Mouse (Mus musculus): Measurements from ENCODE around the gene Gipr.

Gene Gipr

DNA sequence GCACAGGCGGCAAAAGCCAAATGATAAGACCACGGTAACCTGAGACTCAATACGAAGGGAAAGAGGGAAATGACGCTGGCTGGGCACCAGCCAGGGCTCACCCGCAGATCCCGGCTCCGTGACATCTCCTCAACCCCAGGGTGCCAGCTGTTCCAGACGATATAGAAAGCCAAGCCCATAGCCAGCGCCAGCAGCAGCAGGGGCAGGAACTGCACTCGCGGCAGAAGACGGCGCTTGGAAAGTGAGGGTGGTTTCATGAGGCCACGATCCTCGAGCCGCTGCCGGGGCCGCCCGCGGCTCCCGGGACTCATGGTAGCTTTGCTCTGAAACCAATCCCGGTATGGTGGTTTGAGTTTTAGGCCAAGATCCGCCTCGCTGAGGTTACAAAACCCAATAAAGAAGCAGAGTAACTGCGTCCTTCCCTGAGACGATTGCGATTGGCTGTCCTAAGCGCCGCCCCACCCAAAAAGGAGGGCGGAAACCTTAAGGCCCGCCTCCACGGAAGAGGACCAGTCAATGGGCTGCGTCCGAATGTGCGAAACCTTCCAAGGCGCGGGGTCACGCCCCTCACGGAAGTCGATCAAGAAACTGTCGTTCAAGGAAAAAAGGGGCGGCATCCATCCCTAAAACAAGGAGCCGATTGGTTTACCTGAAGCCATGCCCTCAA is 16.9 kb downstream of the Gipr start, which contains the start of gene Qpctl:
Gene Qpctl (minus strand): TSS at position 417 of the 667 bp plus-strand sequence.
- peak; percentile 100 for DNase-seq (ENCODE audit: low read depth)

DNA sequence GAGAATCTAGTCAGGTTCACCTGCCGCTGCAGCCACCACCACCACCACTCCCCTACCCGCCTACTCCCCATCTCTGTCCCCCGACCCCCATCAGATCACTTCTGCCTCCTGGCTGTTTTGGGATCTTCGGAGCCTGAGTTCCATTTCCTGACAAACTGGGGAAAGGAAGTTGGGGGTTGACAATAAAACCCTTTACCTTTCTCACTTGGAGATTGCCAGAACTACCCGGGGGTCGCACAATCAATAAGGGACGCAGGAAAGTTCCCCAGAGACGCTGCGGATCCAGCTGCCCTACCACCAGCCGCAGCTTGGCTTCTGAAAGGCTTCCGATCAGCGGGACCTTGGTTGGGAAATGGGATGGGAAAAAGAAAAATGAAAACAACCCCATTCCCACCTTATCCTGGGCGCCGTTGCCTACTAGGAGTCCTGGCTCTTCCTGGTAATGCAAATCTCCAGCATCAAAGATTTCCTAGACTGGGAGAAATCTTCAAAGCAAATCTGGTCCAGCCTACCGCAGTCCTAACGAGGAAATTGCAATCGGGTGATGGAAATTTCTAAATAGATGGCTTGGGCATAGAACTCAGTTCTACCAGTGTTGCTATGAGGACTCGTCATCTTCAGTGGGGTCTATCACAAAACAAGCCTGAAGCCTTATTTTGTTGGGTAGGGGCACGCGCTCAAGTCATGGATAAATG is 17.6 kb downstream of the Gipr start:
- no peak for DNase-seq (ENCODE audit: low read depth)

DNA sequence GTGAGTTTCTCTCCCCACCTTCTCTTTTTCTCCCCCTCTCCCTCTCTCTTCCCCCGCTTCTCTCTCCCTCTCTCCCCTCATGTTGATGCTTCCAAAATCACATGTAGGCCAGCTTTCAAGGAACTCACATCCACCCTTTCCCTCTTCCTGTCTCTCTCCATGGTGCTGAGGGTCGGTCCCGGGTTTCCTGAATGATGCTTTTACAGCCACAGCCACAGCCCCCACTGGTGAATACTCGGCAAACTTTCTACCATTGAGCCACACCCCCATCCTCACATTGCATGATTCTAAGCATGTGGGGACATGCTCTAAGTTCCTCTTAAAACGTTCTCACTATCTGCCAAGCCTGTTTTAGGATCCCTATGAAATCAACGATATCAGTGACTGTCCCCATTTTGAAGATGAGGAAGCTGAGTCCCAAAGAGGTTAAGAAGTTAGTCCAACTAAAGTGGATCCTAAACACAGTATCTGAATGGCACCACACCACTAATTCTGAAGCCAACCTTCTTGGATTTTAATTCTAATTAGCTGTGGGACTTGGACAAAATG is 18.4 kb downstream of the Gipr start:
- DNase-seq (ENCODE audit: low read depth), result no peak

DNA sequence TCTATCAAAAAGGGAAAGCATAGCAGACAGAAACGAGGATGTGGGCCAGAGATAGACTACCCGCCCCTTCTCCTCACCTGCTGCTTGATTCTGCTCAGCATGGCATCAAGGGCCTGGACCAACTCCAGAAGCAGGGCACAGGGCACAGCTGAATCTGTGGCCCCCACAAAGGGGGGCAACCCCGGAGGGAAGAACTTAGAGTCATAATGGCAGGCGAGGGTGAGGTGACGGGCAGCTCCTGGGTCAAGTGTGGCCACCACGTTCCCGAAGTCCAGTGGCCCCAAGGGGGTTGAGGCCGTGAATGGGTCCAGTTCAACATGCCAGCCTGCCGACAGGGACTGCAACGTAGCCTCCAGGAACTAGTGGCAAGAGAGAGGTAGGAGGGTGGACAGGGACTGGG is 19.1 kb downstream of the Gipr start:
- DNase-seq (ENCODE audit: low read depth), result no peak

DNA sequence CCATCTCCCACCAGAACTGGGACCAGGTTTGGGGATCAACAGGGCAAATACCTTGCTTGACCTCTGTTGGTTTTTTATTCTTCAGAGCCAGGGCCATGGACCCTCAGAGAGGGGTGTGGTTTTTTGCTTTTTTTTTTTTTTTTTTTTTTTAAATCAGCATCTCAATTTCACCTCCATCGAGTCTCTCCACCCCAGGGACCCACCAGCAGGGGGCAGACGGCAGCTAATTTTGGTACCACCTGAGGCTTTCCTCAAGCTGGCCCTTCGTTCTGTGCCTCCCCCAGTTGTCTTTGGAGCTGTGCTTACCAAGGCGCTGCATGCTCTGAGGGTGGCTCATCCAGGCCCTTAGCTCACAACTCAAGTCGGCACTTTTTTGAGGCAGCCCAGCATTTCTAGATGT is 28.5 kb downstream of the Gipr start:
- peak; percentile 58 for DNase-seq (ENCODE audit: low read depth)

DNA sequence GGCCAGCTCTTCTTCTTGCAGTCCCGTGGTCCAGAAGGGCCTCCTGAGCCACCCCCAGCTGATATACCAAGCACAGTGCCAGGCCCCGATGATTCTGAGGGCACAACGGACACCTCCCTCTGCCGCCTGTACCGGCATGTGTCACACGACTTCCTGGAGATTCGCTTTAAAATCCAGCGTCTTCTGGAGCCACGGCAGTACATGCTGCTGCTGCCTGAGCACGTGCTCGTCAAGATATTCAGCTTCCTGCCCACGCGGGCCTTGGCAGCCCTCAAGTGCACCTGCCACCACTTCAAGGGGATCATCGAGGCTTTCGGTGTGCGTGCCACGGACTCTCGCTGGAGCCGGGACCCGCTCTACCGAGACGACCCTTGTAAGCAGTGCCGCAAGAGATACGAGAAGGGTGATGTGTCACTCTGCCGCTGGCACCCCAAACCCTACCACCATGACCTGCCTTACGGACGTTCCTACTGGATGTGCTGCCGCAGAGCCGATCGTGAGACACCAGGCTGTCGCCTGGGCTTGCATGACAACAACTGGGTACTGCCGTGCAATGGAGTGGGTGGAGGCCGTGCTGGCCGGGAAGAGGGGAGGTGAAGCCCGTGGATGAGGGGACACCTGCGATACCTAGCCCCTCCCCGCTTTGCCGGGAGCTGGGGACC is 29.1 kb downstream of the Gipr start:
- DNase-seq (ENCODE audit: low read depth), result no peak

DNA sequence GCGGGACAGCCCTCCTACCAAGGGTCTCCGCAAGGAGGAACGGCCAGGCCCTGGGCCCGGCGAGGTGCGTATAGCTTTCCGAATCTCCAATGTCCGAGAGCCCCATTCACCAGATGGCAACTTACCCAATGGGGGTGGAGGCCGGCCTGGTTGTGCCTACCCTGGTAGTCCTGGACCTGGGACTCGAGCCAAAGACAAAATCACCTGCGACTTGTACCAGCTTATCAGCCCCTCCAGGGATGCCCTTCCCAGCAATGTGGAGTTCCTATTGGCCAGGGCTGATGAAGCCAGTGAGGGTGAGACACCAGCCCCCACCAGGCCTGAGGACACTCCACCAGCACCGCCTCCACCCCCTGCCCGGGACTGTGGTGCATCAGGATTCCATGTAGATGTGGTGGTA is 29.8 kb downstream of the Gipr start:
- DNase-seq (ENCODE audit: low read depth), result no peak

DNA sequence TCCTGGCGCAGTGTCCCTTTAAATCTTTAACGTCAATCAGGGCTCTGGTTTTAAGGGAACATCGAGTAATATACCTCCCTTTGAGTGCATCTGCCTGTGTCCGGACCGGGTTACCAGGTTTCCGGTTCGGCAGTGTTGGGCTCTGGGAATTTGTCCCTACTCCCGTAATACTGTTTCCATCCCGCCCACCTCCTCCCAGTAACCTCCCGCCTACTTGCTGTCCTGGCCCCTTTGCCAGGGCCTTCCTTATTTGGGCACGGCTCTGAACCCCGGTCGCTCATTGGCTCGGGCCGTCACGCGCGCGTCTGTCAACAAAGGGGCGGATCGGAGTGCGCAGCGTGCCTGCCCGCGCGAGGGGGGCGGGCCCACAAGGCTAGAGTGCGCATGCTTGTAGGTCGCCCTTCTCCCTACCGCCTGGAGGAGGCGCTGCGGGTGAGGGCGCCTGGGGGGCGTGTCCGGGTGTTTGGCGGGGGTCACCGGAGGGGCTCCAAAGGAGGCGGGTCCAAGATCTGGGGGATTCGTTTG is 34.5 kb downstream of the Gipr start:
- DNase-seq (ENCODE audit: low read depth), result peak; percentile 98

DNA sequence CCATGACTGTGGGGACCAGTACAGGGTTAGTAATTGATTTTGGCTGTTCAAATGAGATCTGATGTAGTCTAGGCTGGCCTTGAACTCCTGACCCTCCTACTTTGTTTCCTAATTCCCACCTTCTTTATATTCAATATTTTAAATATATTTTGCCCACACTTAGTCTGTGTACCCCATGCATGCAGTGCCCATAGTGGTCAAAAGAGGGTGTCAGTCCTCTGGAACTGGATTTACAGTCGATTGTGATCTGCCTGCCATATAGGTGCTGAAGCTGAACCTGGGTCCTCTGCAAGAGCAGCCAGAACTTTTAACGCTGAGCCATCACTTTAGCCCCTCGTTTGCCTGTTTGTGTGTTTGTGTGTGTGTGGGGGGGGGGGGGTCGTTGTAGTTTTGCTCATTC is 35.3 kb downstream of the Gipr start:
- DNase-seq (ENCODE audit: low read depth), result peak; percentile 57

DNA sequence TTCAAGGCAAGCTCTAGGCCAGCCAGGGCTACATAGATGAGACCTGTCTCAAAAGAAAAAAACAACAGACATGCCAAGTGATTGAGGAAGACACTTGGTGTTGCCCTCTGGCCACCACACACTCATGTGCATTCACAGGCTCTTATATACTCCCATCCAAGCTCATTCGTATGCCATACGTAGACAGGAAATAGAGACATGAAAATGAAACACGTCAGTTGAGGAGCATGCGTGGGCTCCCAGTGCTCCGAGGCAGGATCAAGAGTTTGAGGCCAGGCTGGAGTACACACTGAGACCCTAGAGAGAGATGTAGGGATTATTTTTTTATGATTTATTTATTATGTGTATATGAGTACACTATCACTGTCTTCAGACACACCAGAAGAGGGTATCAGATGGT is 36.5 kb downstream of the Gipr start:
- no peak for DNase-seq (ENCODE audit: low read depth)

DNA sequence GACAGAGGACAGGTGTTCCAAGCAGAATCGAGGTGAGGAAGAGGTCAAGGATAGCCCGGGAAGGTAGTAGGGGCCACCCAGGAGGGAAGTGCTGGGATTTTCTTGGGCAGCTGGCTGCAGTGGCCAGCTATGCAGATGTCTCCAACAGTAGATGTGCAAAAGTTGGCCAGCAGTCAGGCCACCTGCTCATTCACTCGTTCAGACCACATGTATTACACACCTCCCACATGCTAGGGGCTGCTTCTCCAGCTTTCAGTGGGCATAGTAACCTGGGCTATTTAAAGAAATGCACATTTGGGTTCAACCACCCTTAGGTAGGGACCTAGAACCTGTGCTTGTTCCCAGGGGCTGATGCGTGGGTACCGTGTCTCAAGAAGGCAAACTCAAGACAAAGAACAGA is 38.2 kb downstream of the Gipr start:
- no peak for DNase-seq (ENCODE audit: low read depth)

DNA sequence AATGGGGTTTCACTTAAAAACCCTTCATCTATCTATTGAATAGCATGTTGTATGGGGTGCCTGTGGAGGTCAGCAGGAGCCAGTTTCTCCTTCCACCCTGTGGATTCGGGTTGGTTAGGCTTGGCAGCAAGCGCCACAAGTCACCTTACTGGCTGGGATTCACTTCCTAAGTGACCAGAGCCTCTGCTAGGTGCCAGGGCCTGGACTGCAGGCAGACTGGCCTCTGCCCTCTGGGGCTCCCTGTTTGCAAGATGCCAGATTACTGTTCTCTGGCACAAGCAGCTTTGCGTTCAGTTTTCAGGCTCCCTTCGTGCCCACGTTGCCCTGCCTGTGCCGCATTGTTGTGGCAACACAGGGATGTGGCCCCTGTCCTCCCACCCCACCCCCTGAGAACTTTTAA is 41.2 kb downstream of the Gipr start:
- DNase-seq (ENCODE audit: low read depth), result no peak

DNA sequence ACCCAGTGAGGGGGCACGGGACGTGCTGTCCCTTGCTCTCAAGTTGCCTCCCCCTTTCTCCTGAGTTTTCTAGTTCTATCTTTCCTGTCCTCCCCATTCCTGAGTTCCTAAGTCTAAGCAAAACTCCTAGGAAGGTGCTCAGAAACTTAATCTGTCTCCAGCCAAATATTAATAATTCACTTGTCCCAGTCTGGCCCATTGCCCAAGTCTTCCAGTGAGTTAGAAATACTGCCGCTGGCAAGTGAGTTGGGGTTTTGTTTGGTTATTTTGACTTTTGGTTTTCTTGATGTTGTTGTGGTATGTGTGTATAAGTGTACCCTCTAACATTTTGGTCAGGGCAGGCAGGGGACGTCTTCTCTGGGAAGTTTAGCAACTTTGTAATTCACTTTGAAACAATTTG is 44.2 kb downstream of the Gipr start:
- DNase-seq (ENCODE audit: low read depth), result no peak

DNA sequence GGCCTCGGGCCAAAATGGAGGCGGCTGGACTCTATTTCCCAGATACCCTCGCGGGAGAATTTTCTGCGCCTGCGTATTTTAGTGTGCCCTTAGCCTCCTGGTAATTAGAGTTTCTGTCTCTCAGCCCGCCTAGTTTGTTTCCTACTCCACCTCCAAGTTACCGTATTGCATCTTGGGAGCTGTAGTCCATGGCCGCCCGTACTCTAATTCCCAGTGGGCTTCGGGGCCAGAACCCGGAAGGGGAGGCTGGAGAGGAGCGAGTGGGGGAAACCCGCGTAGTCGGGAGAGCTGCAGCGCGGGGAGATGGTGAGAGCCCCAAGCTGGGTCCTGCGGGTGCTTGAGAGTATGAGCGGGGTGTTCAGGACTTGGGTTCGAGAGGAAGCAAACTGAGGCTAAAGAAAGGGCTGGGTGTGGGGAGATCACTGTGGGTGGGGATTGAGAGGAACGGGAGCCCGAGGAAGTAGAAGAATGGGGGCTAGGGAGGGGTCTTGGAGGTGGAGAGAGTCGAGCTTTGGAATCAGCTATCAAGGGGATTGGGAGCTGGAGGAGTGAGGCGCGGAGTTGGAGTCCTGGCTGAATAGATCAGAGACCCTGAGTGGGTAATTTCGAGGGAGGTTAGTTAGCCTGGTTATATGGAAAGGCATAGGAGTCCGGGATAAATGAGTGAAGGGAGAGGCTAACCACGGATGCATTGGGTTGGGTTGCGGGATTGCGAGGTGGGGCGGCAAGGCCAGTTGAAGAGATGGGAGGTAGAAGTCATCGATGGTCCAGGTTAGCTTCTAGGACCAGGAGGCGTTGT is 46.1 kb downstream of the Gipr start, which contains the start of gene Fbxo46:
Gene Fbxo46 (plus strand): TSS at position 229 of the 799 bp plus-strand sequence.
- DNase-seq (ENCODE audit: low read depth), result peak; percentile 98

DNA sequence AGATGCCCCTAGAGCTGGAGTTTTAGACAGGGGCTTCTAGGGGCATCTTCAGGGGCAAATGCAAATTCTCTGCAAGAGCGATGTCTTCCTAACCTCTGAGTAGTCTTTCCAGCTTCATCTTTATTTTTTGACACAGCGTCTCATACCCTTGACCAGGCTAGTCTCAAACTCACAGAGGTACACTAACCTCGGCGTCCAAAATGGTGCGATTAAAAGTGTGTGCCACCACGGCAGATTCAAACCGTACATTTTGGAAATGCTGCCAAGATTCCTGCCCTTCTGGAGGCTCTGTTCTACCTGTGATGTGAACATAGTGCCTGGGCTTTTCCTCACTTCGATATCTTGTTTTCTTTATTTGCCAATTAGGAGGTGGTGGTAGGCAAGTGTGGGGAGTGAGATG is 46.8 kb downstream of the Gipr start:
- DNase-seq (ENCODE audit: low read depth), result no peak

DNA sequence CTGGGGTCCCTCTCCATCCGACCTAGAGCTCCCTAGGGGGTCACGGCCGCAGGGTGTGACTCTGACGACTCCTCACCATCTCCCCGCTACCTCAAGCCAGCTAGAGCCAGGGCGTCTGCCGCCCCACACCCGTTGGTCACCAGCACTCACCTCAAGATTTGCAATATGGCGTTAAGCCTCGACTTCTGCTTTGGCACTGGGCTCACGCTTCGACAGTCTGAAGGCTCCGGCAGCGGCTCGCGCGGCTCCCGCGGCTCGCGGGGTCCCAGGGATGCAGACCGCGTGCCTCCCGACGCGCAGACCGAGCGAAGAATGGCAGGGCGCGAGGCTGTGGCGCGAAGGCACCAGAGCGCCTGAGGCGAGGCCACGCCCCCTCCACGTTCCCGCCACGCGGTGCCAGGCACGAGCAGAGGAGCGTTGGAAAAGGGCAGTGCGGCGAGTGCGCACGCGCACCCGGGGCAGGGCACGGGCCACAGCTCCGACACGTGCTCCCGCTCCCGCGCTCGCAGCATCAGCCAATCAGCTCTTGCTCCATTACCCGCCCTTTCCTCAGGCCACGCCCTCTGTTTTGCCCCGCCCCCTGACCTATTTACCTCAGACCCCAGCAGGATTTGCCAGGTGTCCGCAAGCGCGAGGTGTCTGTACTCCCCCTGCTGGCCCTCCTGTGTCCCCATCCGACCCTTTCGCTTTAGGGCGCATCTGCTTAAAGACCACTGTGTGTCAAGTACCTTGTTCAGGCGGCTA is 47.7 kb downstream of the Gipr start, which contains the start of gene Gm4969:
Gene Gm4969 (minus strand): TSS at position 341 of the 744 bp plus-strand sequence.
- DNase-seq (ENCODE audit: low read depth), result no peak

DNA sequence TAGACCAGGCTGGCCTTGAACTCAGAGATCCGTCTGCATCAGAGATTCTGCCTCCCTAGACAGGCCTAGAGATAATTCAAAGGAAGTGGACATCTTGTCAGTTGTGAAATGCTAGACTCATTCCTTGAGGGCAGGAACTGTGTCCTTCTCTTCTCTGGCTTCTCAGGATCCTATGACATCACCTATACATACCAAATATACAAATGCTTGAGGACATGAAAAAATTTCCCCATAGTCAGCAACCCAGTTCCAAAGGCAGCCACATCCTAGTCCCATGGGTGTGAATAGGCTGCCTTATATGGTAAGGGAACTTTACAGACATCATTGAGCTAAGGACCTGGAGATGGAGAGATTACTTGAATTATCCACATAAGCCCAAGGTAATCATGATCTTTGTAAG is 56.4 kb downstream of the Gipr start:
- no peak for DNase-seq (ENCODE audit: low read depth)

DNA sequence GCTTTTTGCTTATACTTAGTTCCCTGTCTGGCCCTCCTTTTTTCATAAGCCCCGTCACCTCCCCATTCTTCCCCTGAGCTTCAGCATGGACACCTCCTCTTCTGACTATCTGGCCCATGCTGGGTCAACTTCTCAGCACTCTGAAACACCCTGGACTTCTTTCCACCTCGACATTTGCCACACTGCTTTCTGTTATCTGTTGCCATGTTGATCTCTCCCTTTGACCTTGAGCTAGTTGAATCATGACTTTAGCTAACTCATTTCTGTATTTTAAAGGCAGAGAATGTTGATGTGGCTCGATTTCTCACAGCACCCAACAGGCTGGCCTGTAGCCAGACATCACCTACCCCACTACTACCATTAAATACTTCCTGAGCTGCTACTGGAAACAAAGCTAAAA is 58.5 kb downstream of the Gipr start:
- DNase-seq (ENCODE audit: low read depth), result no peak
